Mouse (Mus musculus) cerebellum, adult 2 months (tissue): ENCODE results near the gene Rin3.

Source experiments
- CTCF ChIP-seq: fragments of 200-500 bp; IDR thresholded peaks from 2 replicates; pipeline ENCODE4 v1.5.1; 2011; ENCODE audit warnings: low read depth, mild to moderate bottlenecking, control low read depth, low read length, moderate library complexity, borderline replicate concordance; ENCODE audit not compliant: insufficient read depth
- POLR2A ChIP-seq: fragments of 200-500 bp; IDR thresholded peaks from 2 replicates; pipeline ENCODE4 v1.6.1; 2011; ENCODE audit warnings: low read length, control low read depth, borderline replicate concordance; ENCODE audit not compliant: insufficient read depth

DNA sequence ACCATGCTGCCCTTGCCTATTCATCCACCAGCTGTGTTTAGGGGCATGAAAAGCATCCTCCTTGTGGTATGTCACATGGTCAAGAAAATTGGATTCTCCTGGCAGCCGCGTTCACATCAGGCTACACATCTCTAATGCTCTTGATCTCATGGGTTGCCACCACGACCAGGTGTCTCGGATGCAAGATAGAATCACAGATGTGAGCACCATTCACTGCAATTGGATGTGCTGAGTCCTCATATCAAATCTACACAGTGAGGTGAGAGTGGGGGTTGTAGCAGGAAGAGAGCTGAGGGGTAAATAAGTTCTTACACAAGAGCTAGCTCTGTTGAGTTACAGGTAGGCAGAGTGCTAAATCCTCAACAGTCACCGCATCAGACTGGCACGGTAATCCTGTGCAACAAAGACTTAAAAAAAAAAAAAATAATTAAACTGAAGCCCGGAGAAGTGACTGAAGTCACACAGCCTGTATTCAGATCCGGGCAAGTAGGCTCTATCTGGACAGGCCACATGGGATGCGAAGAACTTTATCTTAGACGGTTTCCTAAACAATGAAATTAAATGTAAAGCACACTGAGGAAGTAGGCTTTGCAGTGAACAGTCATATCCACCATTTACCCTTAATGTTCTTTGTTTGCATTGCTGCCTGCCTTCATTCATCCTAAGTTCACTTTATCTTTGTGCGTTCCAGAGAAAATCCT lies 26.4 kb downstream of the Rin3 start:
- TF ChIP-seq POLR2A (no peak), CTCF (no peak)
